Mouse (Mus musculus) testis, postnatal 14 days (tissue): ENCODE results near the gene Tbl1x.

Source experiments
- DNase-seq: peaks from one replicate; pipeline ENCODE4 v3.0.0; 2021; ENCODE audit warnings: low spot score

Tbl1x gene

GRCm38 (mm10) chrX:77608947-77609703 is 98.3 kb downstream of the Tbl1x start:
- no peak for DNase-seq

GRCm38 (mm10) chrX:77611938-77612337 is 101.1 kb downstream of the Tbl1x start:
- no peak for DNase-seq

GRCm38 (mm10) chrX:77613041-77613440 is 102.2 kb downstream of the Tbl1x start:
- DNase-seq: no peak

GRCm38 (mm10) chrX:77615735-77616293 is 105.0 kb downstream of the Tbl1x start:
- DNase-seq: no peak

GRCm38 (mm10) chrX:77617368-77618144 is 106.7 kb downstream of the Tbl1x start:
- DNase-seq: no peak

GRCm38 (mm10) chrX:77630439-77630838 is 119.6 kb downstream of the Tbl1x start:
- DNase-seq: no peak

GRCm38 (mm10) chrX:77636499-77636898 is 125.7 kb downstream of the Tbl1x start:
- DNase-seq: no peak

GRCm38 (mm10) chrX:77638076-77638475 is 127.3 kb downstream of the Tbl1x start:
- DNase-seq: no peak

GRCm38 (mm10) chrX:77640301-77640700 is 129.5 kb downstream of the Tbl1x start:
- no peak for DNase-seq

GRCm38 (mm10) chrX:77646164-77646563 is 135.4 kb downstream of the Tbl1x start:
- no peak for DNase-seq

GRCm38 (mm10) chrX:77650246-77650645 is 139.4 kb downstream of the Tbl1x start:
- no peak for DNase-seq

GRCm38 (mm10) chrX:77662030-77662429 is 151.2 kb downstream of the Tbl1x start:
- DNase-seq: no peak

GRCm38 (mm10) chrX:77663276-77663675 is 152.5 kb downstream of the Tbl1x start:
- no peak for DNase-seq

- DNase-seq: no peak
These were observed 154.2 kb downstream of the Tbl1x start for GRCm38 (mm10) chrX:77665030-77665429.

GRCm38 (mm10) chrX:77666911-77667310 is 156.1 kb downstream of the Tbl1x start:
- DNase-seq: peak; percentile 29

GRCm38 (mm10) chrX:77667441-77667840 is 156.6 kb downstream of the Tbl1x start:
- DNase-seq: no peak

GRCm38 (mm10) chrX:77669779-77670550 is 159.2 kb downstream of the Tbl1x start:
- peak; percentile 62 for DNase-seq
